Mouse (Mus musculus) cerebral cortex, adult 2 months (tissue): ENCODE data around the gene Fgfr2.

Experiments used
- WGBS: fragments of 180-500 bp; shearing (Covaris S2); methylation state at CpG from one replicate; pipeline ENCODE4 v1.1.7; 2018; 5-methylcytosine and 5-hydroxymethylcytosine counted together

The Fgfr2 gene

GRCm38 (mm10) chr7:130628601-130629000, 2494.5 kb downstream of the Fgfr2 start:
- WGBS, result 49% methylated on average over 1 of the region's 1 CpGs

- WGBS, result 87% methylated on average over 7 of the region's 7 CpGs
These were observed 2497.8 kb downstream of the Fgfr2 start for GRCm38 (mm10) chr7:130625361-130625760.

- WGBS, result 99% methylated on average over 9 of the region's 9 CpGs
These were observed 2498.9 kb downstream of the Fgfr2 start for GRCm38 (mm10) chr7:130624299-130624698.

GRCm38 (mm10) chr7:130622359-130622758, 2500.8 kb downstream of the Fgfr2 start:
- WGBS, result 64% methylated on average over 4 of the region's 4 CpGs

GRCm38 (mm10) chr7:130621953-130622352, 2501.2 kb downstream of the Fgfr2 start:
- WGBS, result 64% methylated on average over 3 of the region's 3 CpGs

GRCm38 (mm10) chr7:130621068-130621467, 2502.1 kb downstream of the Fgfr2 start:
- 91% methylated on average over 2 of the region's 2 CpGs for WGBS

- WGBS, result 96% methylated on average over 3 of the region's 3 CpGs
These were observed 2505.6 kb downstream of the Fgfr2 start for GRCm38 (mm10) chr7:130617591-130617990.

- WGBS, result 73% methylated on average over 4 of the region's 4 CpGs
These were observed 2509.2 kb downstream of the Fgfr2 start for GRCm38 (mm10) chr7:130613973-130614372.

GRCm38 (mm10) chr7:130606958-130607357, 2516.2 kb downstream of the Fgfr2 start:
- 97% methylated on average over 4 of the region's 4 CpGs for WGBS

- WGBS, result 43% methylated on average over 6 of the region's 6 CpGs
These were observed 2518.0 kb downstream of the Fgfr2 start for GRCm38 (mm10) chr7:130605111-130605510.

GRCm38 (mm10) chr7:130604390-130604789, 2518.8 kb downstream of the Fgfr2 start:
- 63% methylated on average over 2 of the region's 2 CpGs for WGBS

- 57% methylated on average over 5 of the region's 5 CpGs for WGBS
These were observed 2519.6 kb downstream of the Fgfr2 start for GRCm38 (mm10) chr7:130603556-130603955.

- WGBS, result 100% methylated on average over 1 of the region's 1 CpGs
These were observed 2520.3 kb downstream of the Fgfr2 start for GRCm38 (mm10) chr7:130602804-130603203.

- 86% methylated on average over 2 of the region's 2 CpGs for WGBS
These were observed 2522.6 kb downstream of the Fgfr2 start for GRCm38 (mm10) chr7:130600546-130600945.

GRCm38 (mm10) chr7:130600074-130600473, 2523.1 kb downstream of the Fgfr2 start:
- 83% methylated on average over 3 of the region's 3 CpGs for WGBS

GRCm38 (mm10) chr7:130597546-130597945, 2525.6 kb downstream of the Fgfr2 start:
- WGBS, result 76% methylated on average over 6 of the region's 6 CpGs

- 76% methylated on average over 9 of the region's 19 CpGs for WGBS
These were observed 2526.9 kb downstream of the Fgfr2 start for GRCm38 (mm10) chr7:130596079-130596855.

GRCm38 (mm10) chr7:130593375-130594239, 2529.5 kb downstream of the Fgfr2 start:
- 52% methylated on average over 8 of the region's 11 CpGs for WGBS

- WGBS, result no CpG with 5 or more reads among the region's 11 CpGs
These were observed 2530.2 kb downstream of the Fgfr2 start for GRCm38 (mm10) chr7:130592975-130593374.

GRCm38 (mm10) chr7:130590845-130591437, 2532.2 kb downstream of the Fgfr2 start:
- WGBS, result 73% methylated on average over 8 of the region's 8 CpGs

GRCm38 (mm10) chr7:130590081-130590828, 2532.9 kb downstream of the Fgfr2 start:
- WGBS, result 57% methylated on average over 13 of the region's 13 CpGs
